Mouse (Mus musculus) CD8-positive naive resting alpha-beta T cell, adult 2 months (primary cell): ENCODE measurements around the gene Cacna1s.

Experiments used
- DNase-seq, 2 experiments: peaks; one replicate each; pipeline ENCODE4 v3.0.0; 2022; ENCODE audit warnings: low read depth in 2 of 2, low spot score in 2 of 2

Cacna1s gene

GRCm38 (mm10) chr1:136104741-136105140, 52.2 kb downstream of the Cacna1s start:
- no peak for DNase-seq

DNA sequence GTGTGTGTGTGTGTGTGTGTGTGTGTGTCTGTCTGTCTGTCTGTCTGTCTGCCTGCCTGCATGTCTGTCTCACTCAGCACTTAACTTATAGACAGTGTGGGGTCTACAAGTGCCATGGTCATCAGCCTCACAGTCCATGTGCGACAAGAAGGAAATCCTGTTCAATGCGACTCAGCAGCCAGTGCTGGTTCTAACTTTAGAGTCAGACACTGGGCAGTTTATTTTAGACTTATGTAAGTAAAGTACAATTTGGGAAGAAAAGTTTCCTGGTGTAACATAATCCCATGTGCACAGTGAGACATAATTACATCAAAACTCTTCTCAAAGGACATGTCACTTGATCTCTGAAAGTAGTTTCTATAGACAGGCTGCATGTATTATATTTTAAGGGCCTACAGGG, 56.9 kb downstream of the Cacna1s start:
- no peak for DNase-seq

GRCm38 (mm10) chr1:136116183-136116582, 63.6 kb downstream of the Cacna1s start:
- peak; percentile 81 to 88 for DNase-seq

GRCm38 (mm10) chr1:136117069-136117468, 64.5 kb downstream of the Cacna1s start:
- DNase-seq, result no peak

DNA sequence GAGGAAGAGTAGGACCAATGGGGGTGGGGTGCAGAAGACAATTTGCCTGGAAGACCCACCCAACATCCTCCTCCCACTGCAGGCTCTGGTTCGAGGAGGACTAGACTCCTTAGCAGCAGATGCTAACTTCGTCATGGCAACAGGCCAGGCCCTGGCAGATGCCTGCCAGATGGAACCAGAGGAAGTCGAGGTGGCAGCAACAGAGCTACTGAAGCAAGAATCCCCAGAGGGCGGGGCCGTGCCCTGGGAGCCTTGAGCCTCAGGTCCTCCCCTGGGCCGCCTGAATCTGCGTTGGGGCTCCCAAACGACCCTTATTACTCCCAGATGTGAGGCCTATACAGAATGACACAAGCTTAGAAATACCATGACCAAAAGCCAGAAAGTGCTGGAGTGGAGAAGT, 66.3 kb downstream of the Cacna1s start:
- DNase-seq, result no peak

GRCm38 (mm10) chr1:136119571-136120262, 67.2 kb downstream of the Cacna1s start:
- no peak for DNase-seq

DNA sequence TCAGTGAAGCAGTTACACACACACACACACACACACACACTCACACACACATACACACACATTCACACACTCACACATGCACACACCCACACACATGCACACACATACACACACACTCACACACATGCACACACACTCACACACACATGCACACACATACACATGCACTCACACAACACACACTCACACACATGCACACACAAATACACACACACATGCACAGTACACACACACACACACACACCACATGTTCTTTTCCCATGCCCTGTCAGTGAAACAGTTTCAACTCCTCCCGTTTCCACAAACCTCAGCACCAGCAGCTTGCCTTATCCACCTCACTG, 67.7 kb downstream of the Cacna1s start:
- no peak for DNase-seq

DNA sequence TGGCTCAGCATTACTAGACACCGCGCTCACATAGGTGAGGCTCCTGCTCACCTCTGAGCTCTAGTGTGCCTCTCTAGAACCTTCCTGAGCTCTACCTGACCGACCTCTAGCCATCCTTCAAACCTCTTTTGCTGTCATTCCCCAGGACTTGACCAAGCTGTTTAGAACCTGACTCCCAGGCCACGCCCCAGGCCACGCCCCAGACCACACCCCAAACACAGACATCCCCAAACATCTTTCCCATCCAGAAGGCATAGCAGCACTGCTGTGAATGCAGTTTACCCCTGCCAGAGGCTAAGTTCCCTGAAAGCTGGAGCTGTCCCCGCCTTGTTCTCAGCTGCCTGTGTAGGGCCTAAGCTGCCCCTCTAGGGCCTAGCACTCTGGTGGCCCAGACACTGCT, 68.2 kb downstream of the Cacna1s start:
- no peak for DNase-seq

DNA sequence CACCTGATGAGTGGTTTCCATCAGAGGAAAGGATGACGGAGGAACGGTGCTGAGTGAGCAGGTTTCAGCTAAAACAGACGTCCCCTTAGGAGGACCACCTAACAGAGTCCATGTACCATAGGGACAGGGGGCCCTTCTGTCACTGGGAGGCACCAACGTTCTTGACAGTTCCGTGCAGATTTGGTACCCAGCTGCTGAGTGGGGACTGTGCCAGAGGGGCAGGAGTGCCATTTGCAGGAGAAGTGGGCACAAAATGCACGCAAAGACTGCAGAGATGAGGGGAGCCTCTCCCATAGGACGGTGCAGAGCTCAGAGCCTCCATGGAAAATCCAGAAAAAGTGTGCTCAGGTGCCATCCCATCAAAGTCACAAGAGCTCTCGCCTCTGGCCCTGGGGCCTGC, 69.5 kb downstream of the Cacna1s start:
- DNase-seq, result no peak

- DNase-seq, result no peak
Observed at GRCm38 (mm10) chr1:136126159-136126765, 73.7 kb downstream of the Cacna1s start.

DNA sequence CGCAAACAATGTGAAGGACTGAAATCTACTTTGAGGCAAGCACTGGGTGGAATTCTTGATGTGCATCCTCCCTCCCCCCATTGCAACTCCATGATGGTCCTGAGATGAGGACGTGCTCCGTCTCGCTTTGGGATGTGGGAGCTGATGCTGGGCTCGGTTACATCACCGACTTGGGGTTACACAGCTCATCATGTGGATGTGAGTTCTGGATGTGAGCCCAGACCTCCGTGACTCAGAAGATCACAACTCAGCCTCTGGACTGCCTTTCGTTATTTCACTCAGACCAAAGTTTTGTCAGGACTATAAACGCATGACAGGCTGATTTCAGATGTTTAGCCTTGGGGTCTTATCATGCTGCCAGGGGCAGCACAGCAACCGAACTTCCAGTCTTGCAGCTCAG, 74.3 kb downstream of the Cacna1s start:
- DNase-seq, result no peak

- no peak for DNase-seq
Observed at GRCm38 (mm10) chr1:136127856-136128255, 75.3 kb downstream of the Cacna1s start.

GRCm38 (mm10) chr1:136128416-136128815, 75.9 kb downstream of the Cacna1s start:
- no peak for DNase-seq

DNA sequence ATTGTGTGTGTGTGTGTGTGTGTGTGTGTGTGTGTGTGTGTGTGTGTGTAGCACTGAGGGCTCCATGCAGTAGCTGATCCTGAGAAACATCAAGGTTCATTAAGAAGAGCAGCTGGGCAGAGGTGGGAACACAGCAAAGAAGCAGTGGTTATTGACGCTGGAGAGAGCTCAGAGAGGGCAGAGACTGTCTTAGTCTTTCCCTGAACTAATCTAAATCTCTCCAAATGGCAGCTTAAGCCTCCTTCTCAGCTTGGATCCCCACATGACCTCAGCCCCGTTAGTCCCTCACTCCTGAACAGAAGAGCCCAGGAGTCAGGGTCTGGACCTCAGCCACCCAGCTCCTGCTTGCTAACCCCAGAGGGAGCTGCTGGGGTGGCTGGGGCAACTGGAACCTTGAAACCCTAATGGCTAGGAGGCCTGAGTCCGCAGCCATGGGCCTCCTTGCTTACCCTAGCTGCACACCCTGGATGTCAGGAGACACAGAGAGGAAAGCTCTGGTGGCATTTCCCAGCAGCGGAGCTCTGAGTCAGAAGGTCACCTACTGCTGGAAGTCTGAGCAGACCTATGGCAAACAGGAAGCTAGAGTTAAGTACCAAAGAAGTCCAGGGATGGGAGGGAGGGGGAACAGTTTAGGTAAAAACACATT, 76.5 kb downstream of the Cacna1s start:
- no peak for DNase-seq

DNA sequence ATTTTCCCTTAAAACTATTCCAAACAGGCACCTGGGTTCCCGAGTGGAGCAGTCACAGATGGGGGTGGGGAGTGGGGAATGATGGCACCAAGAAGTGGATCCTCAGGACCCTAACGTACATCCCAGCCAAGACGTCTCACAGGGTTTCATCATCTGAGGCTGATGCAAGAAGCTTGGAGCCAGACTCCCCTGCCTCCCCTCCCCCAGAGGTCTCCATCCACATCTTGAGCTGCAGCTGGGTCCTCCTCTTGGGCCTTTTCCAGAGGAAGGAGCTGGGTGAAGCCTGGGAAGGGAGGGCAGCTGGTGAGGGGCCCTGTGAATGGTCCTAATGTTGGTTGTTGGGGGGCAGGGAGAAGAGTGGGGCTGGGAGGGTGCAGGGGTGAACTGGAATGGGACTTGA, 77.6 kb downstream of the Cacna1s start:
- DNase-seq, result no peak

DNA sequence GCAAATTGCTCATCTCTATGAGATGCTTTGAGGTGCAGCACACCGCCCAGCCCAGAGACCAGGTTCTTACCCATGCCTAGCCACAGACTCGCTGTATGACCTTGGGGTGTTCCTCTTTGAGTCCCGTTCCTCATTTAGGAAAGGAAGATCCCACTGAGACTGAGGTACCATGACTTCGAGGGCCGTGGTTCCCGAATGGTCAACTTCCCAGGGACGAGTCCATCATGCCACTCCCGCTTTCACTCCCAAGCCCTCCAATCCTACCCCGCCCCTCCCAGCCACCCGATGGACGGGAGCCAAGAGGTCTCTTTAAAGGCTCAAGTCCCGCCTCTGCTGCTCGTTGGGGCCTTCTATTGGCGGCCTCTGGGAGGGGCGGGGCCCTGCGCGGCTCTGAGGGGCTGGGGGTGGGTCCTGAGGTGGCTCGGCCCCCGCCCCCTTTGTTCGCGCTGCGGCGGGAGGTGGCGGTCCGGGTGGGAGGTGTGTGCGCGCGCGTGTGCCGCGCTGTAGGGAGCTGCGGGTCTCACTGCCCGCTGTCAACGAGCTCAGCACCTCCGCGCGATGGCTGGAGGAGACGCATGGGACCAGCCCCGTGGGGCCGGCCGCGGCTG, 78.5 kb downstream of the Cacna1s start, which contains the start of gene Kif21b:
Gene Kif21b (plus strand): TSS at position 439 of the 608 bp plus-strand sequence.
- DNase-seq, result peak; percentile 79 to 88

- no peak for DNase-seq
Observed at GRCm38 (mm10) chr1:136131603-136132291, 79.2 kb downstream of the Cacna1s start.

- no peak for DNase-seq
Observed at GRCm38 (mm10) chr1:136132386-136133201, 80.0 kb downstream of the Cacna1s start.

DNA sequence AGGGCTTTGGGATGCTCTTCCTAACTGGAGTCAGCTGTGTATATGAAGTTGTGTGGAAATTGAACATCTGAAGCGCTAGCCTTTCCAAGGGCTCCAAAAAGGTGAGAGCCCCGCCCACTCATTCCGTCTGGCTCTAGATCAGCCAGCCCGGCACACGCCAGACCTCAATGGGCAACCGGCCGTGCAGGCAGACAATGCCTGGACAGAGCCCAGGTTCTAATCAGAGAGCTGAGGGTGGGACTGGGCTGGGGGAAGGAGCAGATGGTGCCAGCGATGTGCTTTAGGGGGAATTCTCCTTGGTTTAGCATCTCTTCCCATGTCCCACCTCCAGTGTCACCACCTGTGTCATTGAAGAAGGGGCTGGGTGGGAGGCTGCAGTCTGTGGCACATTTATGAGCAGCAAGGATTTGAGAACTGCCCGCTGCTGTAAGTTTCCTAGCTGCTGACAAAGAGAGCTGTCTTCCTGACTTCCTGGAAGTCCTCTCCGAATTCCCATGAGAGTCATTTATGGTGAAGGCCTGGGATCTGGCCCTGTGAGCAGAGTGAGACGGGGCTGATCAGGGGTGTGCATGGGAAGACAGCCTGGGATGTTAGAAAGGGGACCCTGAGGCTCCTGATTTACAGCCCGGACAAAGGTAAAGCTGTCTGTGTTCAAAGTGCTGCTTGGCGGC, 81.2 kb downstream of the Cacna1s start:
- no peak for DNase-seq

DNA sequence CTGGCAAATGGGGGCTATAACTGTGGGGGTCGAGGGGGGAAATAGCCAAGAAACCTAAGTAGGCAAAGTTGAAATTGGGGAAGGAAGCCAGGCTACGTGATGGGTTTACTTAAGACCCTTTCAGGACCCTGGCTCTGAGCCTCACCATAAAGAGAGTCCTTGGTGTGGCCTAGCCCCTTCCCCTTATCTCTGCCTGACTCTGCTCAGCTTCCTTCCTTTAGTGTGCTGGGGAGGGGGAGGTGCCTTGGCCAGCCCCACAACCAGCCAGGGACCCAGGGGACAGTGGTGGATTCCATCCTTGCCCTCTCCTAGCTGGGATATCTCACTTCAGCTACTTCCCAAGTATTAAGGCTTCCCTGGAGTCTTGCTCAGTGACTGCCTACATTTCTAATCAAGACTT, 82.0 kb downstream of the Cacna1s start:
- DNase-seq, result no peak
